Mouse (Mus musculus): ENCODE data around the gene Ifi207.
"Not testable (repeated sequence)": the region's sequence is repeated elsewhere in the genome, so short reads cannot be mapped to it uniquely, and the experiment has no call there.

The Ifi207 gene

DNA sequence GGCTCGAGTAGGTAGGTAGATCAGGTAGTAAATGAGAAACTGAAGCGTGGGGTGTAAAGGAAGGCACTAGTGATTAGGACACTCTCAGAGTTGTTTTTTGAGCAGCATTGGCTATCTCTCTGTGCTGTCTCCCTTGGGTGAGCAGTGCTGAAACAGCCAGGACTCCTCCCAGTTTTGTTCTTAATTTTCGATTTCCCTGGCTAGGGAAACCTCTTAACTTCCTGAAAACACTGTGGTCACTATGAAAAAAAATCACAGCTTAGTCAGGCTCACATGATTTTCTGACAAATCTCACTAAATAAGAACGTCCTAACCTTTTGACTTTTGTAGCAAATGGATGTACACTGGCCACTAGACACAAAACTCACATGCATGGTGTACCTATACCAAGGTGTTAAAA, at the start of gene Ifi207:
TSS of gene Ifi207 (minus strand) at position 92 of the 400 bp plus-strand sequence.
- DNase-seq = no peak

DNA sequence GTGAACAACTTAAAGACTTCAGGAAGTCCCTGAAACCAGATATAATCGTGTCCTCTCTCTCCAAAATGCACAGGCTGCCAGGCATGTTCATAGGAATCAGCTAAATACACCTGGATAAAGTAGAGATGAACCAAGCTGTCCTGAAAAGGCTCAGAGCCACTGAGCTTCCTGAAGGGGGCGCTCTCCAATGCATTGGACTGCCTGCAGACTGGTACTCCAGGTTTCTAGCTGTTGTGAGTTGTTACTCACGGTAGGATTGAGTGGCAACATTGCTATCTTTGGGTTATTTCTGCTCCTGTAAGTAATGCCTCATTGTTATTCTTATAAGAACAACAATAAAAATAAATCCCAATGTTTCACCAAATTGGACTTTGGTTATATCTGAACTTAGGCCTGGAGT, 31.9 kb upstream of the Ifi207 start:
- DNase-seq = not testable (repeated sequence)

DNA sequence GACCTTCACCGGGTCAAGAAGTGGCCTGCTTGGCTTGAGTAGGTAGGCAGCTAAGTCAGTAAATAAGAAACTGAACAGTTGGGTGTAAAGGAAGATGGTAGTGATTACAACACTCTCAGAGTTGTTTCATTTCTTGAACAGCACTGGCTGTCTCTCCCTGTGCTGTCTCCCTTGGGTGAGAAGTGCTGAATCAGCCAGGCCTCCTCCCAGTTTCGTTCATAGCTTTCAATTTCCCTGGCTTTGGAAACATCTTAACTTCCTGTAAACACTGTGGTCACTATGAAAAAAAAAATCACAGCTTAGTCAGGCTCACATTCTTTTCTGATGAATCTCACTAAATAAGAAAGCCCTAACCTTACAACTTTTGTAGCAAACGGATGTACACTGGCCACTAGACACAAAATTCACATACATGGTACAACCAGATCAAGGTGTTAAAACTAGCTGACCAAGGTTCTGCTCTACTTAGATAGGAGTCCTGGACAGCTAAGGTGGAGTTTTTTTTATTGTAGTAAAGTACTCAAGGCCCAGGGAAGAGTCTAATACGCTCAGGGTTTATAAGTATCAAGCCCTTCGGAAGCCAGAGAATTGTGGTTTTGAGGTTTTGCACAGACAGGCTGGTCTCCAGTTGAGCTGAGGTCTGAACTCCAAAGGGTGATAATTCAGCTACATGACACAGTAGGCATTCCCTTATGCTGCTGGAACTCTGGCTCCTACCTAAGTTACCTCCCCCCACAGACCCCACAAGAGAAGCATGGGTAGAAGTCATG, 25.5 kb upstream of the Ifi207 start, which contains the start of gene Ifi204:
TSS of gene Ifi204 (minus strand) at position 96 of the 770 bp plus-strand sequence.
- DNase-seq = not testable (repeated sequence)

DNA sequence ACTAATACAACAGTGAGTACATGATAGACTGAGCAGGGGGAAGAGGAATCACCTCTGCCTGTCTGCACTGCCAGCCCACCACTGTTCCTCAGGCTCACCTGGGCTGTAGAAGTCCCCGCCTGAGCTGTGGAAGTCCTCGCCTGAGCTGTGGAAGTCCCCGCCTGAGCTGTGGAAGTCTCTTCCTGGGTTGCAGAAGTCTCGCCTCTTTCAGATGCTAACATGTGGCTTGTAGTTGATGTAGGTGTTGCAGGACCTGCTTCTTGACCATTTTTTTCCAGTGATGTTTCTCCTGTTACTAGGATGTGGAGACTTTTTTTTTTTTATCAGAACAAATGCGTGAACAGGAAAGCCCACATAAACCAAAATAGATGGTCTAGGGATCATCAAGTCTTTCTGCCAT, 18.5 kb upstream of the Ifi207 start:
- DNase-seq = not testable (repeated sequence)

DNA sequence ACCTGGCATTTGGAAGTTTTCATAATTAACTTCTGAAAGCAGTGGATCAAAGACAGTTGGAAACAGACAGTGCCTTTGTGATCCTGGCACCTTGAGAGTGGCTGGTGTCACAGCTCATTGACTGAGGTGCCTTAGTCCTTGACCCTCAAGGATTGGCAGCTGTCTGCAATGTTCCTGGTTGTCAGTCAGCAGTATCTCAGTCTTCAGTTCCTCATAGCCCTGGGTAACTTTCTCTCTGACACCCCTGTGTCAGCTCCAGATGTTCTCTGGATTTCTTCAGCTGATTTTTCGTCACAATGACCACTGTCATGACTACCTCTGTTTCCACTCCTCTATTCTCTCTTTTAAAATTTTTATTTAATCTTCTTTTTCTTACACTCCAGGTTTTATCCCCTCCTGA, 715 bp upstream of the Ifi207 start:
- no peak for DNase-seq

DNA sequence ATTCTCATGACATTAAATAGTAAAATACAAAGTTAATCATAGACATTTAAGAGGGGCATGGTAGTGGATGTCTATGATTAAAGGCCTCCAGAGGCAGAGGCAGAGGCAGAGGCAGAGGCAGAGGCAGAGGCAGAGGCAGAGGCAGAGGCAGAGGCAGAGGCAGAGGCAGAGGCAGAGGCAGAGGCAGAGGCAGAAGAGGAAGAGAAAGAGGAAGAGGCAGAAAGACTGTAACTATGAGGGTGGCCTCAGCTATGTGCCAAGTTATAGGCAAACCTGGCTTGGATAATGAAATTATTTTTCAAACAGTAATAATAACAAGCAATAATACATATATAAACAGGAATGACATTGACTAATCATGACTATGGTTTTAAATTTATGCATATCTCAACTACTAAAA, 1.0 kb downstream of the Ifi207 start:
- no peak for DNase-seq

DNA sequence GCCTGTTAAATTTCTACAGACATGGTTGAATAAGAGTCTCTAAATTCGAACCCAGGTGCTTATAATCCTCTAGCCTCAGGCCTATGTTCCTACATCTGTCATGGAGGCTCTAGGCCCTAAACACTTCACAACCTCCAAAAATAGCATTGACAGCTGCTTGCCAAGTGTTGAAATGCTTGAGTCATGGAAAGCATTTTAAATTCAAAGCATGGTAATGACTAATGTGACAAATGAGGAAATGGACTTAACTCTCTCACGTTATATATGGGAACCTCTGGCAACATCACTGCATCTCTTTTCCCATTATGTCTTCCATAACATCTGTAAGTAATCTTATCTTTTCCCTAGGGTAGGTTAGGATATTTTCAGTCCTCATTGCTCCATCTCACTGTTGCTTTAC, 4.6 kb downstream of the Ifi207 start:
- DNase-seq = no peak

DNA sequence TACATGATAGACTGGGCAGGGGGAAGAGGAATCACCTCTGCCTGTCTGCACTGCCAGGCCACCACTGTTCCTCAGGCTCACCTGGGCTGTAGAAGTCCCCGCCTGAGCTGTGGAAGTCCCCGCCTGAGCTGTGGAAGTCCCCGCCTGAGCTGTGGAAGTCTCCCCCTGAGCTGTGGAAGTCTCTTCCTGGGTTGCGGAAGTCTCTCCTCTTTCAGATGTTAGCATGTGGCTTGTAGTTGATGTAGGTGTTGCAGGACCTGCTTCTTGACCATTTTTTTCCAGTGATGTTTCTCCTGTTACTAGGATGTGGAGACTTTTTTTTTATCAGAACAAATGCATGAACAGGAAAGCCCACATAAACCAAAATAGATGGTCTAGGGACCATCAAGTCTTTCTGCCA, 6.5 kb downstream of the Ifi207 start:
- DNase-seq = not testable (repeated sequence)

DNA sequence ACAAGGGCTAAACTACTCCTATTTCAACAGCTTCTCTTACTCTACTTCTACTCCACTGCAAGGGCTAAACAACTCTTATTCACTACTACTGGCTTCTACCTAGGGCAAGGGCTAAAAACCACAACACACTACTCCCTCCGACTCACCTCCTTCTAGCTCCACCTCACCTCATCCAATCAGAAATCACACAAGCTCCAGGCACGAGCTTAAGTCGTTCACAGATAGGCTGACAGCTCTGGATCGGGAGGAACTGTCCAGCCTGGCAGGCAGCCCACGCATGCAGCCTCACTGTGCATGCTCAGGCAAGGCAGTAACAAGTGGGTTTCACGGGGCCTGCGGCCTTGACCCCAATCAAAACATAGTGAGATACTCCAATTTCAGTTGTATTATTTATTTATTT, 8.3 kb downstream of the Ifi207 start:
- no peak for DNase-seq

DNA sequence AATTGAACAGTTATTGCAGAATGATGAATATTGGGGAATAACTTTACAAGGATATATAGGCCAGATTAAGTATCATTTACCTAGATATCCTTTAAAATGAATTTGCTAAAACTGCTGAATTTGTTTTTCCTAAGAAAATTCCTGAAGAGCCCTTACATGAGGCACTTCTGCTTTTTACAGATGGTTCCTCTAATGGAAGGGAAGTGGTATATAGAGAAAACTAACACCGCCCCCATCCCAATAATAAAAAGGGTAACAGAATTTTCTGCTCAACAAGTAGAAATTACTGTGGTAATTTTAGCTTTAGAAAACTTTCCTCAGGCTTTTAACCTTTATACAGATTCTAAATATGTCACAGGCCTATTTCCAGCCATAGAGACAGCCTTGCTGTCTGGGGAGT, 47.3 kb downstream of the Ifi207 start:
- no peak for DNase-seq

DNA sequence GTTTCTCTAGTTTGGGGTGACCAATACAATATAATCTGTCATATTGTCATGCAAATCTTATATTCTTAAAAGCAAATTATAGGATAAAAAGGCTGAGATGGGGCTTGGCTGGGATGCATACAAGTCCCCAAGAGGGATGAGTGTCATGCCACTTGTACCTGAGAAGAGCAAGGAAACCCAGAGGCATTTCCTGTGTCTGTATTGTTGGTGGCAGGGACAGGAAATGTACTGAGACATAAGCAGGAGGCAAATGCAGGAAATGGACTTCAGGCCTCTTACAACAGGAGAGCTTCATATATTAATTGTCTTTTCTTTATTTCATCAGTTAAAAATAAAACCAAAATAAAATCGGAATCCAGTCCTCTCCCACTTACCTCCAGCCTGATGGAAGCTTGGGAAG, 62.9 kb downstream of the Ifi207 start:
- not testable (repeated sequence) for DNase-seq

DNA sequence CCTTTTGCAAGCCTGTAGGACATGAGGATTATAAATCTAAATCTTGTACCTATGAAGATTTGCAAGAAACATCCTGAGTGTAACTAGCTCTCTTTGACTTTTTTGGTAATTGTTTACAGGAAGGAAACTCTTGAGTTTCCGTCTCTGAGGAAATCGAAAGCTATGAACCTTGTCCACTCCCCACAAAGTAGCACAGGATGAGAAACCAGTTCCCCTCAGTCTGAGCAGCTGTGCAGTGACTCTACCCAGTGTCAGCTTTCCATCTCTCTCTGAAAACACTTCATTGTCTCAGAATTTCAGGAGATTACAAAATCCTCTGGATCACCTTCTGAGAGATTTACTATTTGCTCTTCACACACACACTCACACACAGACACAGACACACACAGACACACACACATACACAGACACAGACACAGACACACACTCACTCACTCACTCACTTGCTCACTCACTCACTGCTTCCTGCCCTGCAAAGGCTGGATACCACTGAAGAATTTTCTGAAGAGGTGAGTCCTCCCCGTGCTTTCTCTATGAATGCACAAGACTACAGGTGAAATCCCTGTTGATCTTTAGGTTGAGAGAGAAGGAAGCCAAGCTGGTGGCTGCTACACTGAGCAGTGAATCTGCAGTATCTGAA, 68.0 kb downstream of the Ifi207 start, which contains the start of gene Ifi208:
TSS of gene Ifi208 (plus strand) at position 218 of the 640 bp plus-strand sequence.
- not testable (repeated sequence) for DNase-seq

All from right cerebral cortex, adult 18-20 months (tissue).